Mouse (Mus musculus): ENCODE data around the gene 2310057M21Rik. TPM values are rescaled to one million over a fixed set of nuclear protein-coding genes. Genes with fewer than 3 reads are reported as not detected.
"Not testable (repeated sequence)": the region's sequence is repeated elsewhere in the genome, so short reads cannot be mapped to it uniquely, and the experiment has no call there.

2310057M21Rik gene
- 34.2 and 37.9 TPM in 2 replicates for polyA plus RNA-seq (2014; fragmentation: Nextera tagmentation; extraction: Ambion mirVana)

GRCm38 (mm10) chr7:131362615-131363300 is at the start of gene 2310057M21Rik:
2310057M21Rik (minus strand) TSS chr7:131362759.
- H3K27me3 ChIP-seq (ENCODE audit: control insufficient read depth, insufficient read depth, low read length): no peaks in the 10 kb centered on the region; the same call in 1 of the 2 replicates
- ATAC-seq (ENCODE audit: low read depth): peak; percentile 96
- under 1% methylated on average over 55 of the region's 55 CpGs for WGBS

DNA sequence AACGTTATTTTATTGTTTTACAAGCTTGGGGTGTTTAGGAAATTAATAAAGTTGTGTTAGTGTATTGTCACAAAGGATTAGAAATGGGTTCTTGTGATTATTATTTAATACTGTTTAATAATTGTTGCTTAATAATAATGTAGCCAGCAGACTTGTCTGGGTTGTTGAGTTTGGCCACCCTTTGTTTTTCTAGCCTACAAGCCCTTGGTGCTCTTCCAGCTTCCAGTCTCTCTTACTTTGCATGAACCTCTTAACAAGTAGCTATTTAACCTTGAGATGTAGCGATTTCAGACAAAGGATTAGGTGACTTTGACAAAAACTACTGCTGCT is 49.3 kb upstream of the 2310057M21Rik start:
- Histone ChIP-seq H3K4me1 (ENCODE audit: control insufficient read depth, insufficient read depth, low read length) (peaks cover 17% of the 10 kb centered on the region), H3K27me3 (ENCODE audit: control insufficient read depth, insufficient read depth, low read length) (no peaks in the 10 kb centered on the region), H3K4me2 (ENCODE audit: low read depth, low read length) (peak overlapping the region; percentile 83), H3K9me3 (ENCODE audit: control insufficient read depth, low read length) (no peaks in the 10 kb centered on the region), H3K9ac (replicated peaks; ENCODE audit: low read depth, low read length) (no peak overlapping the region; the same call in 1 of the 2 replicates), H3K4me3 (ENCODE audit: low read depth, low read length) (no peak overlapping the region; the same call in 1 of the 2 replicates), H3K36me3 (ENCODE audit: control insufficient read depth, insufficient read depth, low read length) (no peaks in the 10 kb centered on the region), H3K27ac (ENCODE audit: low read depth, low read length) (no peak overlapping the region)
- no peak for ATAC-seq (ENCODE audit: low read depth)
- whole genome bisulfite sequencing: 42% methylated on average over 2 of the region's 2 CpGs

More at GRCm38 (mm10) chr7:131362615-131363300, at the start of gene 2310057M21Rik:
- peaks cover 10% of the 10 kb centered on the region; the same call in 1 of the 2 replicates for H3K4me1 ChIP-seq (ENCODE audit: control insufficient read depth, insufficient read depth, low read length)
- peaks cover 6% of the 10 kb centered on the region; the same call in 1 of the 2 replicates for H3K36me3 ChIP-seq (ENCODE audit: control insufficient read depth, insufficient read depth, low read length)
- no peaks in the 10 kb centered on the region for H3K9me3 ChIP-seq (ENCODE audit: control insufficient read depth, low read length)
- H3K4me2 ChIP-seq (ENCODE audit: low read depth, low read length): peak within 1 kb of the TSS; percentile 81
- peak within 1 kb of the TSS; percentile 89 for H3K9ac ChIP-seq (replicated peaks; ENCODE audit: low read depth, low read length)
- H3K27ac ChIP-seq (ENCODE audit: low read depth, low read length): peak within 1 kb of the TSS; percentile 83
- H3K4me3 ChIP-seq (ENCODE audit: low read depth, low read length): peak within 1 kb of the TSS; percentile 90

- Histone ChIP-seq H3K9me3 (ENCODE audit: control insufficient read depth, low read length) (no peaks in the 10 kb centered on the region), H3K27ac (ENCODE audit: low read depth, low read length) (no peak overlapping the region), H3K27me3 (ENCODE audit: control insufficient read depth, insufficient read depth, low read length) (no peaks in the 10 kb centered on the region), H3K4me1 (ENCODE audit: control insufficient read depth, insufficient read depth, low read length) (peaks cover 17% of the 10 kb centered on the region), H3K4me3 (ENCODE audit: low read depth, low read length) (peak overlapping the region; percentile 88), H3K4me2 (ENCODE audit: low read depth, low read length) (peak overlapping the region; percentile 83), H3K36me3 (ENCODE audit: control insufficient read depth, insufficient read depth, low read length) (no peaks in the 10 kb centered on the region), H3K9ac (replicated peaks; ENCODE audit: low read depth, low read length) (peak overlapping the region; percentile 90)
- no peak for ATAC-seq (ENCODE audit: low read depth)
- WGBS: 25% methylated on average over 10 of the region's 10 CpGs
These were observed 48.8 kb upstream of the 2310057M21Rik start for GRCm38 (mm10) chr7:131411221-131411940.

- peak; percentile 98 for ATAC-seq (ENCODE audit: low read depth)
- H3K4me1 ChIP-seq (ENCODE audit: control insufficient read depth, insufficient read depth, low read length): peaks cover 17% of the 10 kb centered on the region
- peak within 1 kb of the TSS; percentile 90 for H3K9ac ChIP-seq (replicated peaks; ENCODE audit: low read depth, low read length)
- no peaks in the 10 kb centered on the region for H3K9me3 ChIP-seq (ENCODE audit: control insufficient read depth, low read length)
- peak within 1 kb of the TSS; percentile 82 for H3K27ac ChIP-seq (ENCODE audit: low read depth, low read length)
- WGBS: 0% methylated on average over 42 of the region's 42 CpGs
- H3K4me3 ChIP-seq (ENCODE audit: low read depth, low read length): peak within 1 kb of the TSS; percentile 88
- peak within 1 kb of the TSS; percentile 83 for H3K4me2 ChIP-seq (ENCODE audit: low read depth, low read length)
- no peaks in the 10 kb centered on the region for H3K27me3 ChIP-seq (ENCODE audit: control insufficient read depth, insufficient read depth, low read length)
- H3K36me3 ChIP-seq (ENCODE audit: control insufficient read depth, insufficient read depth, low read length): no peaks in the 10 kb centered on the region
These were observed 48.0 kb upstream of the 2310057M21Rik start, which contains the start of the genes Ikzf5 and Acadsb for GRCm38 (mm10) chr7:131410416-131411058. Ikzf5 (minus strand) TSS chr7:131410521. Acadsb (plus strand) TSS chr7:131410601.

- Histone ChIP-seq H3K27me3 (ENCODE audit: control insufficient read depth, insufficient read depth, low read length) (no peaks in the 10 kb centered on the region), H3K9me3 (ENCODE audit: control insufficient read depth, low read length) (no peaks in the 10 kb centered on the region), H3K36me3 (ENCODE audit: control insufficient read depth, insufficient read depth, low read length) (no peaks in the 10 kb centered on the region), H3K4me3 (ENCODE audit: low read depth, low read length) (peak overlapping the region; percentile 88), H3K4me2 (ENCODE audit: low read depth, low read length) (peak overlapping the region; percentile 83), H3K9ac (replicated peaks; ENCODE audit: low read depth, low read length) (peak overlapping the region; percentile 90), H3K4me1 (ENCODE audit: control insufficient read depth, insufficient read depth, low read length) (peaks cover 17% of the 10 kb centered on the region), H3K27ac (ENCODE audit: low read depth, low read length) (peak overlapping the region; percentile 82)
- WGBS: 0% methylated on average over 38 of the region's 38 CpGs
- peak; percentile 66 for ATAC-seq (ENCODE audit: low read depth)
These were observed 47.4 kb upstream of the 2310057M21Rik start for GRCm38 (mm10) chr7:131409988-131410385.

GRCm38 (mm10) chr7:131409321-131409987 is 46.9 kb upstream of the 2310057M21Rik start:
- Histone ChIP-seq H3K36me3 (ENCODE audit: control insufficient read depth, insufficient read depth, low read length) (no peaks in the 10 kb centered on the region), H3K27me3 (ENCODE audit: control insufficient read depth, insufficient read depth, low read length) (no peaks in the 10 kb centered on the region), H3K4me3 (ENCODE audit: low read depth, low read length) (peak overlapping the region; percentile 88), H3K4me2 (ENCODE audit: low read depth, low read length) (peak overlapping the region; percentile 83), H3K4me1 (ENCODE audit: control insufficient read depth, insufficient read depth, low read length) (peaks cover 17% of the 10 kb centered on the region), H3K27ac (ENCODE audit: low read depth, low read length) (peak overlapping the region; percentile 82; the same call in 1 of the 2 replicates), H3K9me3 (ENCODE audit: control insufficient read depth, low read length) (no peaks in the 10 kb centered on the region), H3K9ac (replicated peaks; ENCODE audit: low read depth, low read length) (peak overlapping the region; percentile 90)
- 0 out of 2 replicates have a peak, but pooled peaks have one; percentile 4 for ATAC-seq (ENCODE audit: low read depth)
- WGBS: 5% methylated on average over 16 of the region's 16 CpGs

DNA sequence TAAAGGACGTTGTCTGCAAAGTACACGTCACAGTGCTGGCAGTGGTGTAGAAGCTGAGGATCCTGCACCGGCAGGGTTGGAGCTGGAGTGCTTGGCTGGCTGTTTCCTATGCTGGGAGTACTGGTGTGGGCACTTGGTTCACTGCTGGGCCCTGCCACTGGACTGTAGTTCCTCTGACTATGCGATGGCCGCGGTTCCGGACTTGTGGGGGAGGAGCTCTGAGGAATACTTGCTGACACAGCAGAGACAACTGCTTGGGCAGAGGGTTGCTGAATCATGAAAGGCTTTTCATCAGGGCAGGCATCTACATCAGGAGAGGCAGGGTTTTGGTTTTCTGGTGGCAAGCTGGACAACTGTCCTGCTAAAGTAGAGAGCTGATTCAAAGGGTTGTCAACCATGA is 29.2 kb upstream of the 2310057M21Rik start:
- not testable (repeated sequence) for H3K9ac ChIP-seq (replicated peaks; ENCODE audit: low read depth, low read length); H3K27me3 ChIP-seq (ENCODE audit: control insufficient read depth, insufficient read depth, low read length); H3K4me2 ChIP-seq (ENCODE audit: low read depth, low read length); H3K27ac ChIP-seq (ENCODE audit: low read depth, low read length); ATAC-seq (ENCODE audit: low read depth); H3K9me3 ChIP-seq (ENCODE audit: control insufficient read depth, low read length); H3K4me1 ChIP-seq (ENCODE audit: control insufficient read depth, insufficient read depth, low read length); H3K4me3 ChIP-seq (ENCODE audit: low read depth, low read length)
- H3K36me3 ChIP-seq (ENCODE audit: control insufficient read depth, insufficient read depth, low read length): peaks cover 16% of the 10 kb centered on the region
- WGBS: 89% methylated on average over 6 of the region's 7 CpGs

- no peak for ATAC-seq (ENCODE audit: low read depth)
- Histone ChIP-seq H3K36me3 (ENCODE audit: control insufficient read depth, insufficient read depth, low read length) (no peaks in the 10 kb centered on the region), H3K27me3 (ENCODE audit: control insufficient read depth, insufficient read depth, low read length) (no peaks in the 10 kb centered on the region), H3K27ac (ENCODE audit: low read depth, low read length) (no peak overlapping the region), H3K4me3 (ENCODE audit: low read depth, low read length) (peak overlapping the region; percentile 70), H3K4me2 (ENCODE audit: low read depth, low read length) (peak overlapping the region; percentile 75), H3K9me3 (ENCODE audit: control insufficient read depth, low read length) (no peaks in the 10 kb centered on the region), H3K9ac (replicated peaks; ENCODE audit: low read depth, low read length) (no peak overlapping the region), H3K4me1 (ENCODE audit: control insufficient read depth, insufficient read depth, low read length) (no peaks in the 10 kb centered on the region)
- 68% methylated on average over 9 of the region's 9 CpGs for WGBS
These were observed 9.5 kb upstream of the 2310057M21Rik start for GRCm38 (mm10) chr7:131371880-131372651.
